Mouse (Mus musculus) MEL (cell line): ENCODE results near the gene Inpp5a. TPM values are rescaled to one million over a fixed set of nuclear protein-coding genes. Genes with fewer than 3 reads are reported as not detected.
A peak's percentile ranks its signal among the peaks of the same experiment; 100 is the strongest.

Experiments used
- DNase-seq: peaks from one replicate; pipeline ENCODE4 v3.0.0; 2011; ENCODE audit warnings: low read depth, low spot score
- H3K27ac ChIP-seq: 2 replicates; pipeline ENCODE4 v1.5.1; 2012; ENCODE audit warnings: low read depth, mild to moderate bottlenecking, control low read depth, low read length, moderate library complexity; ENCODE audit not compliant: control insufficient read depth
- H3K27me3 ChIP-seq, 2 experiments: fragments of 150-350 bp in 1 of 2; sonication (generic) in 1 of 2; 2 replicates each; pipeline ENCODE4 v1.6.1; 2012; ENCODE audit warnings: low read length in 2 of 2, mild to moderate bottlenecking in 2 of 2, improper control_type of control experiment in 1 of 2, moderate library complexity in 1 of 2; ENCODE audit not compliant: insufficient read depth in 2 of 2, control insufficient read depth in 1 of 2
- H3K36me3 ChIP-seq, 2 experiments: 2 replicates each; pipeline ENCODE4 v1.6.1; 2012 to 2014; ENCODE audit warnings: low read length in 2 of 2, improper control_type of control experiment in 1 of 2, inconsistent platforms in 1 of 2, mild to moderate bottlenecking in 1 of 2; ENCODE audit not compliant: insufficient read depth in 2 of 2, control insufficient read depth in 1 of 2
- H3K4me1 ChIP-seq, 2 experiments: fragments of 150-350 bp in 1 of 2; sonication (generic) in 1 of 2; 2 replicates each; pipeline ENCODE4 v1.6.1; 2012; ENCODE audit warnings: low read length in 2 of 2, improper control_type of control experiment in 1 of 2, mild to moderate bottlenecking in 1 of 2; ENCODE audit not compliant: insufficient read depth in 2 of 2, control insufficient read depth in 1 of 2
- H3K4me3 ChIP-seq, 2 experiments: fragments of 150-350 bp in 1 of 2; sonication (generic) in 1 of 2; 2 replicates each; pipeline ENCODE4 v1.5.1; 2012; ENCODE audit warnings: low read depth in 2 of 2, low read length in 2 of 2, mild to moderate bottlenecking in 2 of 2, moderate library complexity in 2 of 2, control low read depth in 1 of 2, improper control_type of control experiment in 1 of 2; ENCODE audit not compliant: control insufficient read depth in 1 of 2, insufficient read depth in 1 of 2
- H3K79me2 ChIP-seq: 2 replicates; pipeline ENCODE4 v1.6.1; 2012; ENCODE audit warnings: mild to moderate bottlenecking, low read length, moderate library complexity; ENCODE audit not compliant: control insufficient read depth, poor library complexity, insufficient read depth
- H3K9ac ChIP-seq: 2 replicates; pipeline ENCODE4 v1.6.1; 2012; ENCODE audit warnings: low read depth, mild to moderate bottlenecking, control low read depth, low read length, moderate library complexity; ENCODE audit not compliant: control insufficient read depth, poor library complexity, severe bottlenecking
- H3K9me3 ChIP-seq: fragments of 150-350 bp; sonication (generic); replicated peaks from 2 replicates; pipeline ENCODE4 v1.6.1; 2012; ENCODE audit warnings: mild to moderate bottlenecking, low read length, improper control_type of control experiment, moderate library complexity; ENCODE audit not compliant: insufficient read depth
- CHD1 ChIP-seq: IDR thresholded peaks from 2 replicates; pipeline ENCODE4 v1.6.1; 2012; ENCODE audit warnings: low read depth, mild to moderate bottlenecking, inconsistent platforms, low read length, improper control_type of control experiment
- CHD2 ChIP-seq: IDR thresholded peaks from 2 replicates; pipeline ENCODE4 v1.6.1; 2011; ENCODE audit warnings: low read length, improper control_type of control experiment
- E2F4 ChIP-seq: IDR thresholded peaks from 2 replicates; pipeline ENCODE4 v1.6.1; 2011; ENCODE audit warnings: low read depth, low read length, improper control_type of control experiment, borderline replicate concordance
- EP300 ChIP-seq, 2 experiments: IDR thresholded peaks; 2 replicates each; pipeline ENCODE4 v1.6.1; 2011; ENCODE audit warnings: improper control_type of control experiment in 2 of 2, low read length in 2 of 2, low read depth in 1 of 2, mild to moderate bottlenecking in 1 of 2
- ETS1 ChIP-seq: IDR thresholded peaks from 2 replicates; pipeline ENCODE4 v1.6.1; 2012; ENCODE audit warnings: low read depth, mild to moderate bottlenecking, inconsistent platforms, low read length, improper control_type of control experiment, moderate library complexity
- GABPA ChIP-seq: IDR thresholded peaks from 2 replicates; pipeline ENCODE4 v1.6.1; 2012; ENCODE audit warnings: low read depth, mild to moderate bottlenecking, inconsistent platforms, low read length, improper control_type of control experiment, moderate library complexity
- GATA1 ChIP-seq: IDR thresholded peaks from 2 replicates; pipeline ENCODE4 v1.6.1; 2011; ENCODE audit warnings: low read depth, low read length, improper control_type of control experiment
- HCFC1 ChIP-seq: IDR thresholded peaks from 2 replicates; pipeline ENCODE4 v1.6.1; 2012; ENCODE audit warnings: low read depth, mild to moderate bottlenecking, inconsistent platforms, low read length, improper control_type of control experiment, moderate library complexity
- JUND ChIP-seq: IDR thresholded peaks from 2 replicates; pipeline ENCODE4 v1.6.1; 2011; ENCODE audit warnings: low read depth, mild to moderate bottlenecking, improper control_type of control experiment, low read length
- MAX ChIP-seq: IDR thresholded peaks from 2 replicates; pipeline ENCODE4 v1.6.1; 2011; ENCODE audit warnings: low read length, improper control_type of control experiment
- MXI1 ChIP-seq: IDR thresholded peaks from 2 replicates; pipeline ENCODE4 v1.6.1; 2011; ENCODE audit warnings: mild to moderate bottlenecking, low read depth, low read length, improper control_type of control experiment
- MYB ChIP-seq: IDR thresholded peaks from 2 replicates; pipeline ENCODE4 v1.6.1; 2011; ENCODE audit warnings: mild to moderate bottlenecking, low read depth, low read length, improper control_type of control experiment
- NELFE ChIP-seq: IDR thresholded peaks from 2 replicates; pipeline ENCODE4 v1.6.1; 2011; ENCODE audit warnings: low read depth, low read length, improper control_type of control experiment
- TAL1 ChIP-seq: IDR thresholded peaks from 2 replicates; pipeline ENCODE4 v1.6.1; 2012; ENCODE audit warnings: mild to moderate bottlenecking, inconsistent platforms, low read length, moderate library complexity, mixed read lengths
- TCF12 ChIP-seq: IDR thresholded peaks from 2 replicates; pipeline ENCODE4 v1.6.1; 2014; ENCODE audit warnings: low read depth, mild to moderate bottlenecking, inconsistent platforms, low read length, improper control_type of control experiment, moderate library complexity
- USF2 ChIP-seq, 2 experiments: IDR thresholded peaks; 2 replicates each; pipeline ENCODE4 v1.6.1; 2011 to 2012; ENCODE audit warnings: improper control_type of control experiment in 2 of 2, low read length in 2 of 2, borderline replicate concordance in 1 of 2, inconsistent platforms in 1 of 2, low read depth in 1 of 2, mild to moderate bottlenecking in 1 of 2; ENCODE audit not compliant: insufficient read depth in 1 of 2
- ZKSCAN1 ChIP-seq: IDR thresholded peaks from 2 replicates; pipeline ENCODE4 v1.6.1; 2012; ENCODE audit warnings: low read depth, mild to moderate bottlenecking, inconsistent platforms, low read length, improper control_type of control experiment, moderate library complexity
- ZMIZ1 ChIP-seq: IDR thresholded peaks from 2 replicates; pipeline ENCODE4 v1.6.1; 2012; ENCODE audit warnings: low read depth, mild to moderate bottlenecking, inconsistent platforms, low read length, improper control_type of control experiment, moderate library complexity
- ZNF384 ChIP-seq: IDR thresholded peaks from 2 replicates; pipeline ENCODE4 v1.6.1; 2012; ENCODE audit warnings: low read depth, mild to moderate bottlenecking, inconsistent platforms, low read length, improper control_type of control experiment
- polyA plus RNA-seq, 2 experiments: library from polyadenylated mRNA; stranded (reverse) in 1 of 2; unstranded in 1 of 2; fragments of >175 nt in 1 of 2; fragments of >200 nt in 1 of 2; gene quantifications; 2 replicates each; pipeline versions ENCODE4 v1.2.1 to v1.2.4; 2012; ENCODE audit warnings: low replicate concordance in 2 of 2, low read depth in 1 of 2; ENCODE audit not compliant: insufficient read length in 2 of 2, insufficient read depth in 1 of 2, missing spikeins in 1 of 2
- total RNA-seq: library from RNA; depleted of rRNA; stranded (reverse); fragments of 300-350 nt; gene quantifications from 2 replicates; pipeline ENCODE4 v1.2.3, GENCODE M21; 2012

Gene Inpp5a
- total and polyA plus RNA-seq, 3 experiments: 5.7 to 14.4 TPM; not detected in 1

GRCm38 (mm10) chr7:139369501-139370088, 19.3 kb upstream of the Inpp5a start:
- Histone ChIP-seq H3K9me3 (no peaks in the 10 kb centered on the region), H3K27ac (no peak overlapping the region), H3K9ac (no peak overlapping the region), H3K36me3 (no peaks in the 10 kb centered on the region; a peak in 2 of 4 replicates), H3K4me1 (peaks cover 0 to 14% of the 10 kb centered on the region in 2 experiments; a peak in 2 of 4 replicates), H3K79me2 (no peaks in the 10 kb centered on the region), H3K4me3 (no peak overlapping the region), H3K27me3 (peaks cover 0 to 2% of the 10 kb centered on the region in 2 experiments; a peak in 2 of 4 replicates)
- TF ChIP-seq JUND (no peak), MYB (no peak), NELFE (no peak), TAL1 (no peak), MAX (no peak), ZNF384 (no peak), USF2 (IDR thresholded peaks at IDR 0.05; ENCODE audit: borderline replicate concordance in 1 of 2, insufficient read depth in 1 of 2, low read depth in 1 of 2, low read length in 2 of 2) (no peak), E2F4 (no peak), HCFC1 (no peak)
- DNase-seq: no peak

DNA sequence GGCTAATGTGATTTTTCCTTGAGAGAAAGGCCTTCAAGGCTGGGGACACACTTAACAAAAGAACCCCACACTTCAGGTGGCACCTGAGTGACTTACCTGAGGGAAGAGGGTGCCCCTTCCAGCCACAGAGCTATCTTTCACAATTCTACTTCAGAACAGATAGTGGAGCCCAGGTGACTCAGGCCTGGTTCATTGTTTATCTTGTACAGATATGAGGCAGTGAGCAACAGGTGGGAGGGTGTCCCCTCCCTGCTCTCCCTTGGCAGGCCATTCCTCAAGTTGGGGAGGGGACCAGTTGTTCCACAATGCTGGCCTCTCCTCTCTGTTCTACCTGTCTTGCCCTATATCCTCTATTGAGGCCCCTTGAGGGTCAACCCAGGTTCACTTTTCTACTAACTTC, 17.5 kb upstream of the Inpp5a start:
- TF ChIP-seq CHD2: no peak
- H3K9me3 ChIP-seq: no peaks in the 10 kb centered on the region
- no peak overlapping the region for H3K4me3 ChIP-seq

DNA sequence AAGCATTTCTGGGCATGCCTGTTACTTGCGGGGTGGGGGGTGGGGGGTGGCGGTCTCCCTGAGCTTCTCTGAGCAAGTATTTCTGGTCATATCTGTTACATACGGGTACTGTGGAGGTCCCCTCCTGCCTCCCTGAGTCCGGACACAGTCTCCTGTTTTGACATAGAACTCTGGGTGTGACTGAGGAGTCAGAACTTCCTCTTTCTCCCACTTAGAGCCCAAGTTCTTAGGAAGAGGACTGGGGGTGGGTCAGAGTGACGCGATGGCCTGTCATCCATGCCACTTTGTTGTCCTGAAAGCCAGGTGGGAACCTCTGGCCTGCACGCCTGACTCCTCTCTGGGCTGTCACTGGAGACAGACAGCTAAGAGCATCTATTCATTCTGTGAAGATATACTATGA, 11.5 kb upstream of the Inpp5a start:
- DNase-seq: peak; percentile 85
- Histone ChIP-seq H3K27me3 (peaks cover 0 to 13% of the 10 kb centered on the region in 2 experiments; a peak in 3 of 4 replicates), H3K9ac (peak overlapping the region; percentile 32; the same call in 1 of the 2 replicates), H3K4me1 (0 out of 4 replicates have a peak, but pooled peaks cover 0 to 7% of the 10 kb centered on the region in 2 experiments), H3K4me3 (peak overlapping the region; percentile 13 to 31), H3K27ac (no peak overlapping the region), H3K36me3 (peaks cover 0 to 4% of the 10 kb centered on the region in 2 experiments; a peak in 2 of 4 replicates), H3K9me3 (no peaks in the 10 kb centered on the region), H3K79me2 (no peaks in the 10 kb centered on the region)
- TF ChIP-seq TCF12 (no peak), MYB (no peak), MXI1 (no peak), CHD1 (no peak), ETS1 (peak; percentile 21; the same call in 1 of the 2 replicates), EP300 (IDR thresholded peaks at IDR 0.05; ENCODE audit: low read depth in 1 of 2, low read length in 2 of 2) (0 out of 4 replicates have a peak, but pooled peaks of 1 of the 2 experiments have one; percentile 15), GABPA (no peak), GATA1 (no peak), CHD2 (no peak), NELFE (no peak), ZMIZ1 (no peak), ZKSCAN1 (no peak)

More for the DNA sequence above, 17.5 kb upstream of the Inpp5a start:
- Histone ChIP-seq H3K27ac (no peak overlapping the region), H3K79me2 (no peaks in the 10 kb centered on the region), H3K4me1 (peaks cover 0 to under 1% of the 10 kb centered on the region in 2 experiments; a peak in 1 of 4 replicates), H3K9ac (no peak overlapping the region), H3K27me3 (peaks cover 0 to 4% of the 10 kb centered on the region in 2 experiments; a peak in 3 of 4 replicates), H3K36me3 (no peaks in the 10 kb centered on the region)
- no peak for DNase-seq
